Mouse (Mus musculus) kidney, adult 2 months (tissue): ENCODE results near the gene Osm. TPM values are rescaled to one million over a fixed set of nuclear protein-coding genes. Genes with fewer than 3 reads are reported as not detected.
A peak's percentile ranks its signal among the peaks of the same experiment; 100 is the strongest.

Experiments
- DNase-seq: peaks from one replicate; pipeline ENCODE4 v3.0.0; 2021
- H3K27ac ChIP-seq: fragments of 200-500 bp; 2 replicates; pipeline ENCODE4 v1.5.1; 2012; ENCODE audit warnings: low read depth, low read length, control low read depth, inconsistent platforms; ENCODE audit not compliant: insufficient read depth
- H3K27me3 ChIP-seq: fragments of 200-500 bp; replicated peaks from 2 replicates; pipeline ENCODE4 v1.6.1; 2012; ENCODE audit warnings: mild to moderate bottlenecking, moderate library complexity, low read length, inconsistent platforms; ENCODE audit not compliant: control insufficient read depth, insufficient read depth
- H3K36me3 ChIP-seq: fragments of 200-500 bp; 2 replicates; pipeline ENCODE4 v1.6.1; 2012; ENCODE audit warnings: mild to moderate bottlenecking, moderate library complexity, low read length, inconsistent platforms; ENCODE audit not compliant: control insufficient read depth, insufficient read depth
- H3K4me1 ChIP-seq: fragments of 200-500 bp; 2 replicates; pipeline ENCODE4 v1.6.1; 2011; ENCODE audit warnings: low read length; ENCODE audit not compliant: control insufficient read depth, insufficient read depth
- H3K4me3 ChIP-seq: fragments of 200-500 bp; 2 replicates; pipeline ENCODE4 v1.5.1; 2011; ENCODE audit warnings: mild to moderate bottlenecking, low read depth, low read length, control low read depth; ENCODE audit not compliant: insufficient read depth
- CTCF ChIP-seq: fragments of 200-500 bp; conservative IDR thresholded peaks from 2 replicates; pipeline ENCODE4 v1.5.1; 2011; ENCODE audit warnings: low read depth, mild to moderate bottlenecking, control low read depth, low read length, moderate library complexity, mixed read lengths; ENCODE audit not compliant: insufficient read depth, insufficient read length
- POLR2A ChIP-seq: fragments of 200-500 bp; IDR thresholded peaks from one replicate; pipeline ENCODE4 v1.6.1; 2011; ENCODE audit warnings: low read depth, low read length, control low read depth
- WGBS: fragments of 180-500 bp; shearing (Covaris S2); methylation state at CpG from one replicate; pipeline ENCODE4 v1.1.7; 2018; 5-methylcytosine and 5-hydroxymethylcytosine counted together
- polyA plus RNA-seq: library from polyadenylated mRNA; depleted of rRNA; stranded (reverse); fragments of >200 nt; gene quantifications from 2 replicates; pipeline ENCODE4 v1.2.3, GENCODE M21; 2012

The Osm gene
- polyA plus RNA-seq, 1 experiment: 0.20 TPM

DNA sequence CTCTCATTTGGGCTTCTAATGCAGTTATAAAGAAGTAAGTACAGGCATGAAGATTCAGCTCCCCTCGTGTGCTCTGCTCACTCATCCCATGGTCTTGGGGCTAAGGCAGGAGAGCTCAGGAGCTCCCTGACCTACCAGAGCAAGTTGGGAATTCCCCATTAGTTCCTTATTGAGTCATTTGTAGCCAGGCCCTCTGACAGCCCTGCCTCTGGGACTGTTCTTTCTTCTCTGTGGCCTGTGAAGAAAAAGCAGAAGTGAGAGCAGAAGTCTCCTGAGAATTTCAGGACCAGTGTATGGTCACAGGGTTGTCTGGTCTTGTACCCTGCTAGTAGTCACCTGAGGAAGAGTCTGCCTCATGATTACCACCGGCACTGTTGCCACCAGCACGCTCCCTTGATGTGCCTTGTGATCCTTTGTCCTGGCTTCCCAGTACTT, 40.6 kb upstream of the Osm start:
- 59% methylated on average over 3 of the region's 3 CpGs for WGBS
- Histone ChIP-seq H3K36me3 (no peaks in the 10 kb centered on the region), H3K4me1 (peaks cover 72% of the 10 kb centered on the region), H3K27me3 (no peaks in the 10 kb centered on the region), H3K27ac (peak overlapping the region; percentile 97), H3K4me3 (no peak overlapping the region)
- no peak for DNase-seq
- TF ChIP-seq CTCF (no peak), POLR2A (no peak)

DNA sequence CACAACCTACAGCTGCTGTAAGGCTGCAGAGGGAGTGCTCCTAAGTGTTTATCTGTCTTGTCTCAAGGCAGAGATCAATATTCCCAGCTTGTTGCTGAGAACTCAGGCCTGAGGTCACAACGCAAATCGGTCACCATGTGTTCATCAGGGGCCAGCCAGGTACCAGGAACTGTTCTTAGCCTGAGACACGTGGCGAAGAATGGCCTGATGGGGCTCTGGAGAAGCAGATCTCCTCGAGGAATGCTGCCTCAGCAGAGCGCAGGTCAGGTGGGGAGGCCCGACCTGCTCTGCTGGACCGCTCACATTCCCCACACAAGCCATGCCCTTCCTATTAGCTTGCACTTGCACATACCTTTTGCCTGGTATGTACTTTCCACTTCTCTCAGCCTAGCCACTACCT, 39.6 kb upstream of the Osm start:
- Histone ChIP-seq H3K4me3 (no peak overlapping the region), H3K4me1 (peaks cover 65% of the 10 kb centered on the region), H3K27ac (peak overlapping the region; percentile 97), H3K36me3 (no peaks in the 10 kb centered on the region), H3K27me3 (no peaks in the 10 kb centered on the region)
- TF ChIP-seq CTCF: no peak
- no peak for TF ChIP-seq POLR2A
- WGBS: 29% methylated on average over 8 of the region's 8 CpGs
- peak; percentile 90 for DNase-seq

DNA sequence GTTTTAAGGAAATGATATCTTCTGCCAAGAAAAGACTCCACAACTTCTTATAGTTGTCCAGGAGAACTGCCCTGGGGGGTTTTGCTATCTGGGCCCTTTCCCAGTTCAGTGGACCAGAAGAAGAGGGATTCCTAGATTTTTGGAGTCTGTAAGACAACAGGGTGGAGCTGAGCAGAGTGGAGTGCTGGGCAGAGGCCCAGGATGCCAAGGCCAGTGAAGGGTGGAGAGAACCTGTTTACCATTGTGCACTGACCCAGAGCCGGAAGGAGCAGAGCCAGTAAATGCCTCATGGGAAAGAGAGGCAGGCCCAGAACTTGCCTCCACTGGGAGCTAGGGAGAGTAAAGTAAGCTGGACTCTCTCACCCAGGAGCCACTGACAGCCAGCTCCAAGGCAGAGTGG, 38.5 kb upstream of the Osm start:
- 27% methylated on average over 1 of the region's 1 CpGs for WGBS
- Histone ChIP-seq H3K36me3 (no peaks in the 10 kb centered on the region), H3K27me3 (no peaks in the 10 kb centered on the region), H3K4me1 (peaks cover 58% of the 10 kb centered on the region), H3K4me3 (no peak overlapping the region), H3K27ac (peak overlapping the region; percentile 97)
- peak; percentile 96 for DNase-seq
- TF ChIP-seq CTCF (no peak), POLR2A (no peak)

DNA sequence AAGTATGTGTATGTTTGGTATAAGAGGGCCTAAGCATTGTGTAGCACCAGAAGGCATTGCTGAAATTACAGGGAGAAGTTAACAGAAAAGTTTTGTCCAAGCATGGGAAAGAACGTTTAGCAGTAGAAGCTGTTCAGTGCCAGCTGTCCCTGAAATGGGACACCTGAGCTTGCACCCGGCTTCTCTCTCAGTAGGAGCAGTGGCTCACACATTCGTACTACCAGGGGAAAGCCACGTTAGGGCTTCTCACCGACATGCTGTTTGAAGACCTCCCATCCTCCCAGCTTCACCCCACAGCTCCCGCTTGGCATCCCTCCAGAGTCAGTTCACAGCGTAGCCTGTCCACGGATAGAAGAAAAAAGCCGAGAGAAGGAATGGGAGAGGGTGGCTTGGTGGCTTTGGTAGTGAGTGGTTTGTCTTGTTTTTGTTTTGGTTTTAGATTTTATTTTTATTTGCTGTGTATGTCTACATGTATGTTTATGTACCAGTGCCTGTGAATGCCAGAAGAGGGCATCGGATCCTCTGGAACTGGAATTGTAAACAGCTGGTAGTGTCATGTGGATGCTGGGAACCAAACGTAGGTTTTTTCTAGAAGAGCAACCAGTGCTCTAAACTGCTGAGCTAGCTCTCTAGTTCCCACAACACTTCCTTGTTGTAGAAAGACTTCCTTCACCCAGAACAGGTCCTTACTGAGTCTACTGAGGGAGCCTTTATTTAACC, 34.1 kb upstream of the Osm start:
- H3K27ac ChIP-seq: no peak overlapping the region; the same call in 1 of the 2 replicates
- H3K36me3 ChIP-seq: no peaks in the 10 kb centered on the region
- WGBS: 37% methylated on average over 11 of the region's 11 CpGs
- no peaks in the 10 kb centered on the region for H3K27me3 ChIP-seq
- peaks cover 35% of the 10 kb centered on the region for H3K4me1 ChIP-seq
- no peak for DNase-seq
- no peak overlapping the region for H3K4me3 ChIP-seq
- TF ChIP-seq CTCF (no peak), POLR2A (no peak)

DNA sequence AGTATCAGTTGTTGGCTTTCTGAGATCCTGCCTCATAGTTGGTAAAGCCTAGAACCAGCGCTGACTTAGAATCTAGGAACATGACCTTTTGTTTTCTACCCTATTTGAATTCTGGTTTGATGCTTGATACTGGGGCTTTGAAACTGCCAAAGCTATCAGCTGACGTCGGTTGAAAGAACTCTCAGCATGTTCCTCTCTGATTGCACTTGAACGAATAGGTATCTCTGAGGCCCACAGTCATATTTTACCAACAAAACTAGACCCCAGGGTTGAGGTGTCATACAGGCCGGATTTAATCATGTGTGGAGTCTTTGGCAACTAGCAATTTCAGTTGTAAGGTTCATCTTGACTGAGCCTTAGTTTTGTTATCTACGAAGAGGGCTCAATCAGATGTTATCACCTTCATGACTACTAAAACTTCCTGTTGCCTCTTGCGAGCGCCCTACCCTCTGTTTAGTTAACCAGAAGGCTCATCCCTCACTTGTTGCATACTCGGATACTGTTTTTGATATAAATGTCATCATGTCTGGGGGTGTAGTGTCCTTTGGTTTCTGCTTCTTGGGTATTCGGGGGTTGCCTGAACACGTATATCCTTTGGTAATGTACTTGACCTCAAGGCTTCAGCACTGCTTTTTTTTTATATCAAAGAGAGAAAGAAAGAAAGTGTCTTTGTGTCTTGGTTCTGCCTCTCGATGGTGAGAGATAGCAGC, 33.1 kb upstream of the Osm start:
- TF ChIP-seq CTCF (no peak), POLR2A (no peak)
- DNase-seq: no peak
- Histone ChIP-seq H3K4me3 (no peak overlapping the region), H3K4me1 (peaks cover 26% of the 10 kb centered on the region), H3K27me3 (no peaks in the 10 kb centered on the region), H3K27ac (peak overlapping the region; percentile 69), H3K36me3 (no peaks in the 10 kb centered on the region)
- WGBS: 53% methylated on average over 12 of the region's 12 CpGs

DNA sequence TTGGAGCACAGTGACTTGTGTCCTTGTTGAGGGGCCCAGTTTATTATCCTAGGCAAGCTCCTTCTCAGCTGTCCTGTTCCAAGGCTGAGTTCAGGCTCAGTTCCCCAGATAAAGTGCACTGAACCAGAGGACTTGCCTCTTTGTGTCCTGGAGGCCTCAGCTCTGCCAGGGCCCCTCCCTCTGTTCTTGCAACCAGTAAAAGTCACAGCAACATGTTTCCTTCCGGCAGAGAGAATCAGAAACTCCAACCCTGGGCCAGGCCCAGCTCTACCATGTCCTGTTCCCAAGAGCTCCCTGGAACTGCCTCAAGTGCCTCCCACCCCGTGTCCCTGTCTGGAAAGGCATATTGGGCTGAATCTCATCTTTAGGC, 32.5 kb upstream of the Osm start:
- no peak for TF ChIP-seq POLR2A
- no peak for TF ChIP-seq CTCF
- WGBS: 3% methylated on average over 2 of the region's 2 CpGs
- H3K36me3 ChIP-seq: no peaks in the 10 kb centered on the region
- H3K27me3 ChIP-seq: no peaks in the 10 kb centered on the region
- H3K27ac ChIP-seq: peak overlapping the region; percentile 69
- H3K4me3 ChIP-seq: no peak overlapping the region
- H3K4me1 ChIP-seq: peaks cover 23% of the 10 kb centered on the region
- peak; percentile 93 for DNase-seq

DNA sequence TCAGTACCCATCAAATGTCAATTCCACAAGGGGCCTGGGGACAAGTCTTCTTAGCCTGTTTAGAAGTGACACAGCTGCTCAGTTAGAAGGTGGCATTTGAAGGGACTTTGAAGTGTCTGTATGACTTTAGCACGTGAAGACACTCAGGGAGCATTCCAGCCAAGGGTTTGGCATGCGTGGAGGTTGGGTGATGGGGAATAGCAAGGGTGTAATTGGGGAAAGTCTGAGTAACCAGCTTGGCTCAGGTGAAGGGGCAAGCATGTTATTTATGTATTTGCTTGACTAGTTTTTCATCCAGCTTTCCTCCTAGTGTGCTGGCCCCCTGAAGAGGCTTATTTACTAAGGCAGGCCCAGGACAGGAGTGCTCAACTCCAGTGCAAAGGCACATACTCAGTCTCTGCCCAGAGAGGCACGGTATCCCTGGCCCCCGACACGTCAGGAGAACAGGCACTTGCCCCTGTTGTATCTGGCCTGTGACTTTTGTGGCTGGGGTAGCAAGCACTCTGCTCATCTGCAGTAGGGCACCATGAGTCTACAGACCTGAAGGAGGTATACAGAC, 31.0 kb upstream of the Osm start:
- TF ChIP-seq CTCF (no peak), POLR2A (no peak)
- H3K4me3 ChIP-seq: no peak overlapping the region
- no peak for DNase-seq
- H3K36me3 ChIP-seq: no peaks in the 10 kb centered on the region
- 50% methylated on average over 5 of the region's 5 CpGs for WGBS
- H3K27me3 ChIP-seq: no peaks in the 10 kb centered on the region
- peaks cover 21% of the 10 kb centered on the region for H3K4me1 ChIP-seq
- H3K27ac ChIP-seq: peak overlapping the region; percentile 7; the same call in 1 of the 2 replicates
